Mouse (Mus musculus): ENCODE measurements around the gene Apom. TPM values are rescaled to one million over a fixed set of nuclear protein-coding genes. Genes with fewer than 3 reads are reported as not detected.

The Apom gene
- polyA plus RNA-seq, 3 experiments from 2014 or later, result not detected

DNA sequence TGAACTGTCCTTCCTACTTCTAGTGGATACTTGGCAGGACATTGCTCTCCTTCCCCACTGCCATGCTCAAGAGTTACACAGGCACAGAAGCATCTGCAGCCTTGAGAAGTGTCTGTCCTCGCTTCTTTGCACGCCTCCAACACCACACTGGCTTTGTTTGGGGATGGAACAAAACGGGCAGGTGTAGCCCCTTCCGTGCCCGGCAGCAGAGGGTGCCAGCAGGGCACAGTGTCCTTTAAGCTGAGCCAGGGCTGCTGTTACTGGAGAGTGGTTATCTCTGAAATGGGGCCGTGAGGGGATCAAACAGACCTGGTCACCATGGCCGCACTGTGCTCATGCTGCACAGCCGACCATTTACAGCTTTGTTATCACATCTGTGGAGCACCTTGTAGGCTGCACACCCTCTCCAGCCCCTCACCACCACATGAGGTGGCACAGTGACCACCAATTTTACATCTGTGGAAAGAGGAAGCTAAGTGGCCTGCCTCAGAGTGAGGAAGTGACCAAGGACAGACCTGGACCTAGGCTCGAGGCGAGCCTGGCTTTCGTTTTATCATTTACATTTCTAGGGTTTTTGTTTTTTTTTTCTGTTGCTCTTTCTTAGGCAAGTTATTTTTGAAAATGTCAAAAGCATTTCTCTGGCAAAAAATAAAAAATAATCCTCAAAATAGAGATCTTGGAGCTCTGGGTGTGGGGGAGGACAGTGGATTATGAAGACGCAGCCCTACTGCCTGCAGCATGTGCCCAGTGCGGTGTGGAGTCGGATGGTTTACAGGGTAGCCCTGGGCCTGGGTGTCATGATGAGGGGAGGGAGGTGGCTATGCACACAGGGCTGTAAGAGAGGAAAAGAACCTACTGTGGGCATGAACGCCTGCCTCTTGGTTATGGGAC is 37.1 kb downstream of the Apom start:
- ATAC-seq, result no peak

DNA sequence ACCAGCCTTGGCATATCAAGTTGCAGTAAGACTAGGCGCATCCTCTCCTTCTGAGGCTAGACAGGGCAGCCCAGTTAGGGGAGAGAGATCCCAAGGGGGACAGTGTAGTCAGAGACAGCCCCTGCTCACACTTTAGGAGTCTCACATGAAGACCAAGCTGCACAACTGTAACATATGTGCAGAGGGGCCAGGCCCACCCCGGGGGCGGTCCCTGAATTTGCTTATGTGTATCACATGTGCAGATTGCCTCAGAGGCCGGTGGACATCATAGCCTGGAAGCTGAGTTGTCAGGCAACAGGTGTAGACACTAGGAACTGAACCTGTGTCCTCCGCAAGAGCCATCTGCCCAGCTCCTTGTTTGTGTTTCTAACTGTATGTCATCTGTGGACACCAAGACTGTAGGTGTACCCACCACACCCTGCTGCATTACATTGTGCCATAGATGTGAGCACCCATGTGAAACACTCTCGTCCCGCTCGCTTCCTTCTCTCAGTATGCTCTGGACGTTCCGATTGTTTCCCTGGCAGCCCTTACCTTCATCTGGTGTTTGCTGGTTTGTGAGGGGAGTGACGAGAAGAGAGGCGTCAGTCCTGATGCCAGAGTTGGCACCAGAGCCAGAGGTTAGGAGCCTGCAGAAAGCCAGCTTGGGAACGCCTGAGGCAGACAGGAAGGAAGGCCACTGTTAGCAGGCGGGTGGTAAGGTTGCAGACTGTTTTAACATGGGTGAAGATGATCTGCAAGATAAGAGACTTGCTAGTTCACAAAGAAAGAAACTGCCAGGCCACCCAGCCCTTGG is 39.2 kb downstream of the Apom start:
- ATAC-seq, result no peak

DNA sequence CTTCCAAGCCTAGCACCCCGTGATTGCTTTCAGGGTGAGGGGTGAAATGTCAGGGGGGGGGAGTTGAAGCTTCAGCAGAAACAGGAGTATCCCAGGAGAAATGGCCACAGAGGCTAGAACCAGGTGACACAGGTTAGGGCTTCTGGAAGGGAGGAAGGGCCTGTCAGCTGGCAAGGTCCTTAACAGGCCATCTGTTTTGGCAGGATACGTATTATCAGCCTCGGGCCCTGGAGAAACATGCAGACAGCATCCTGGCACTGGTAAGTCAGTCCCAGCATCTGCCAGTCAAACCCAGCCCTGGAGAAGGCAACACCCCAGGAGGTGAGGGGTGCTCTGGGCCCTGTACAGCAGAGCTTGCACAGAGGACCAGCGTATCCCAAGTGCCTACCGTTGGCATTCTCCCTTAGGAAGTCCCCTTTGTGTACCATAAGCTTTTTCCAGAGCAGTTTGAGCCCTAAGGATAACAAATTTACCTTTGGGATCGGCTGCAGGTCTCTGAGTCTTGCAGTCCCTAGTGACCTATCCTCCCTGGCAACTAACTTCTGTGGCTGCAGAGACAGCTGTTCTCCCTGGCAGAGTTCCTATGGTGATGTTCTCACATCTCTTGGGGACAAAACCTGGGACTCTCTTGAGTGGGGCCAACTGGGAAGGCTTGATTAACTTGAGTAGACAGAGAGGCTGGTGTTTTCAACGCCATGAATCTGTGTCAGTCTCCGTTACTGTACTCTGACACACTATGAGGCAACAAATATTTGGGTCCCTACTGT is 41.5 kb downstream of the Apom start:
- no peak for ATAC-seq

DNA sequence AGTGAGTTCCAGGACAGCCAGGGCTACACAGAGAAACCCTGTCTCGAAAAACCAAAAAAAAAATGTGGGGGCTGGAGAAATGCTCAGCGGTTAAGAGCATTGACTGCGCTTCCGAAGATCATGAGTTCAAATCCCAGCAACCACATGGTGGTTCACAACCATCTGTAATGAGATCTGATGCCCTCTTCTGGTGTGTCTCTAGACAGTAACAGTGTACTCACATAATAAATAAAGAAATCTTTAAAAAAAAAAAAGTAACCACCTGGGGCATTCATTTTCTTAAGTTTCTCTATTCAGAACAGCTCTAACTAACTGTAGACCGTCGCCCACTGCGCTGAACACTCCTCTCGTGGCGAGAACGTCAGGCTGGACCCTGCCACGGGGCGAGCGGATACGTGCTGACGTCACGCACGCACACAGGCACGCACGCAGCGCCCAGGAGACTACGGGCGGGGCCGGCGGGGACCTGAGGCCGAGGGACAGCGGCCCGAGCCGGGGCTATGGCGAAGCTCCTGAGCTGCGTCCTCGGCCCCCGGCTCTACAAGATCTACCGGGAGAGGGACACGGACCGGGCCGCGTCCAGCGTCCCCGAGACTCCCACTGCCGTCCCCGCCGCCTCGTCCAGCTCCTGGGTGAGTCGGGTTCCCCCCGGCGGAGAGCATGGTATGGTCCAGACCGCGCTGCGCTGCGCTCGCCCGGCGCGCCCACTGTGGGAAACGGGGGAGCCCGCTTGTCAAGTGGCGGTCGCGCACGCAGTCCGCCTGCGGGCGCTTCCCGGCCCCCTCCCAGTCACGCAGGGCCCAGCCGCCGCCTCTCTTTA is 42.8 kb downstream of the Apom start, which contains the start of gene Abhd16a:
Gene Abhd16a, plus strand, starts transcription at position 439 of the 820 bp plus-strand sequence.
- peak; percentile 95 for ATAC-seq

DNA sequence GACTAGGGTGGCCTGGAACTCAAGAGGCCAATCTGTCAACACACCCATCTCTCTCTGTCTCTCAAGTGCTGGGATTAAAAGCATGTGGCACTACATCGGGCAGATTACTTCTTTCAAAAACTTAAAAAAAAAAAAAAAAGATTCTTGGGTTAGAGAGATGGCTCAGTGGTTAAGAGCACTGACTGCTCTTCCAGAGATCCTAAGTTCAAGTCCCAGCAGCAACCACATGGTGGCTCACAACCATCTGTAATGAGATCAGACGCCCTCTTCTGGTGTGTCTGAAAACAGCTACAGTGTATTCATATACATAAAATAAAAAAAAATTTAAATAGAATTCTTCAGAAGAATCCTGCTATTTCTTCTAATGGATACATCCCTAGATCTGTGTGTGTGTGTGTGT is 43.7 kb downstream of the Apom start:
- no peak for ATAC-seq

DNA sequence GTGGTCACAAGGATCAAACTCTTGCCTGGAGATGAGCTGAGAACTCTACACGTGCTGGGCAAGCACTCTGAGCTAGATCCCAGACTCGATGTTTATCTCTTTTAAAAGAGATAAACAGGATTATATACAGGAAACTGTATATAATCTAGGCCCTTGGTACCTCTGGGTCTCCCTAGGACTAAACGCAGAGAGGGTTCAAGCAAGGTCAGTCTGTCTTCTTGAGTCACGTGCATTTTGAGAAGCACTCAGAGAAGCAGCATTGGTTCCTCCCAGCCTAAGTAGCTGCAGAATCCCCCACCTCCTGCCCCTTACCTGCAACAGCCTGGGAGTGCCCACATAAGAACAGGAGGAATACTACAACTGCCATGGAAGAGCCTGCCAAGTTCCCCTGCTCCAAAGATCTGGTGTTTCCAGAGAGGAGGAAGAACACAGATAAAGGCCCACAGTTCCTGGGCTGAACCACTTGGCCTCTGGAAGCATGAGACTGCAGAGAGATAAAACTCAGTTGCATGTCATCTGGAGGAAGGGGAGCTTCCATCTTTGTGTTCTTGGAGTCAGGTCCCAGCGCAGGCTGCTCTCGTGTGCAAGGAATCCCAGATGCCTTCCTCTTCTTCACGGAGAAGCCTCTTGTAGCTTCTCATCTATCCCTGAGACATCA is 46.5 kb downstream of the Apom start, which contains the start of gene Ly6g6f:
Gene Ly6g6f, minus strand, starts transcription at position 403 of the 658 bp plus-strand sequence.
- ATAC-seq, result no peak

DNA sequence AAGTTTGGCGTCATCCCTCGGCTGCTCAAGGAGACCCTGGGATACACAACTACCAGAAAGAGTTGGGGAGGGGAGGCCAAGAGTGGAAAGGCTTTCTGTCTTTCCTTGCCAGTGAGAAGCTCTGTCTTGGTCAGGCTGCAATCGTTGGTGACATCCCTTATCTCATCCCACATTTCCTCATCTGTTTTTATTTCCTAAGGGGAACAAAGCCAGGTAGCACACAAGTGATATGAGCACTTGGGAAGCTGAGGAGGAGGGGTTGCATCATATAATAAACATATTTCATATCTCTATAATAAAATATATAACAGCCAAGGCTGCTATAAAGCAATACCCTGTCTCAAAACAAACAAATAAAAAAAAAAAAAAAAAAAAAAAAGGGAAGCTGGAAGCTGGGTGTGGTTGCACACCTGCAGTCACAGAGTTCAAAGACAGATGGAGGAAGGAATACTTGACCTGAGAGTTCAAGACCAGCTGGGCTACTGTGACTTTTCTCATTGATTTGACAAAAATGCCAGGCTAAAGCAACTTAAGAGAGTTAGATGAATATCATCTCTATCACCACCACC is 47.8 kb downstream of the Apom start:
- ATAC-seq, result no peak

DNA sequence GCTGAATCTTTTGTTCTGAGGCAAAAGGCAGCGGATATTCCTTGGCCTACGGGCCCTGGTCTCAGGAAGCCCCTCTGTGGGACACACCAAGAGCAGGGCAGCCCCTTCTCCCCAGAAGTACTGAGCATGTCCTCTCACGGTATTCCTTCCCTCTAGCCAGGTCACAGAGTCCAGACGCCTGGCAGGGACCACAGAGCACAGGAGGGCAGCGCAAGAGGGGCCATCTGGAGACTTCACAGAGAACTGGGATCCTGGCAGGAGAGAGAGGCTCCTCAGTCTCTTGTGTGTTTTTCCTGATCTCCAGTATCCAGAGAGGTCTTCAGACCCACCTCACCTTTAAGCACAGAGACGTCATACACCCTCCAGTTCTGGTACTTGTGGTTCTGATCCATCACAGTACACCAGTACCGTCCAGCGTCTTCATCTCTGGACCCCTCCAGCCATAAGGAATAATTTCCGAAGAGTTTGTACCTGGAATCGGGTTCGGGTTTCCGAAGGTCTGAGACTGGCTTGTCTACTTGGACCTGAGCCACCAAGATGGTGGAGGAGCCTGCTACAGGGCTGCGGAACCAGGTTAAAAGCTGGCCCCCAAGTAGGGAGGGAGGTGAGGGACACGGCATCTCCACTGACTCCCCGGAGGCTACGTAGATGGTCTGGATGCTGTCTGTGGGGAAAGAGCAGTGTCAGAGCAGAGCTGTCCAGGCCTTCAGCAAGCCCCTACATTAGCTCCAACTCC is 48.8 kb downstream of the Apom start:
- ATAC-seq, result no peak

DNA sequence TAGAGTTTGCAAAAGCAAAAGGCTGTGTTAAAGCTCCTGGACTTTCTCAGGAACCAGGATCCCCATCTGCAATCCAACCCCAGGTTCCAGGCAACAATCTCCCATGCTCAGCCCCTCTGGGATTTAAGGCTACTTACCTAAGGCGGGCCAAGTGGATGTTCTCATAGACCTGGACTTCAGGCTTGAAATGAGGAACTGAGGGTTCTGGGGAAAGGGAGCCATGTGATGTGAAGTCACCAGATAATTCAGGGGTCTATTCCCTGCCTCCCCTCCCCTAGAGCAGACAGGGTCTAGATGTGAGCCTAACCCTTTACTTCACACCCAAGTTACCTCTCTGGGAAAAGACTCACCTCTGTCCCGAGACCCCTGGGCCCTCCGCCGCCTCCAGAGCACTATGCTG is 51.1 kb downstream of the Apom start:
- ATAC-seq, result no peak

DNA sequence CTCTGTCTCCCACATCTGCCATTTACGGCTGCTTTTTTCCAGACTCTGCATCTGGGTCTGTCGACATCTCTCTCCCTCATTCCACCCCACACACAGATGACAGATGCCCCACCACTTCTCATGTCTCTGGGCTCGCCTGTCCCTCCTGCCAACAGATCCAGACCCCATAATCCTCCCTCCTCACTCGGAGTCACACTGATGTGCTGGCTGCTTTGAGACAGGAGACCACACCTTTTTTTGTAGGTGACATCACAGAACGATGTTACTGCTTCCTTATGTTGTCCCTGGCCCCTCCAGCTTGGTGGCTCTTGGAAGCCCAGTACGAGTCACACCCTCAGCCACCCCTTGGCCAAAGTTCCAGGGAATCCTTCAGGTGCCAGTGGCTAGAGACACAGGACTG is 51.6 kb downstream of the Apom start:
- no peak for ATAC-seq

DNA sequence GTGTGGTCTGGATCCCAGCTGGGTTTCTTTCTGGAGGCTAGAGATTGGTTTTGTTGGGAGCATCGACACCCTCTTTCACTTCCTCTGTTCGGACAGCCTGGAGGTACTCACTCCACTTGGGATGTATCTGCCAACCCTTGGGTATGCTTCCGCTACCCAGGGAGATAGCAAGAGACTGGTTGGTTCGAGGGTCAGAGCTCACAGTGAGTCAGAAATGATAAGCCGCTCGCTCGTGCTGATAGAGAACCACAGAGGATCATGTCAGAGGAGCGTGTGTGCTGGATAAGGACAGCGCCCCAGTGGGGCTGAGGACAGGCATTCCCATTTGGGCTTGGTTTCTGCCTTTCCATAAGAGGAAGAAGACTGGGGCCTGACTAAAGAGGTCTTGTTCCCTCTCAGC is 52.1 kb downstream of the Apom start:
- ATAC-seq, result no peak

Other genes starting within 250 kb of the Apom start
- 1 to 10 TPM in 1 of 3 experiments, not detected in 2; 1.4 TPM for gene C2, start 233.8 kb downstream of the Apom start, polyA plus RNA-seq (2017; shearing (Covaris generic))
- gene Ehmt2, start 233.6 kb downstream of the Apom start, polyA plus RNA-seq (2017; shearing (Covaris generic)), result 10 to 100 TPM; 27.1 to 32.6 (median 29.4) TPM
- gene Slc44a4, start 217.6 kb downstream of the Apom start, polyA plus RNA-seq (2017; shearing (Covaris generic)), result not detected
- gene Neu1, start 200.8 kb downstream of the Apom start, polyA plus RNA-seq (2017; shearing (Covaris generic)), result 10 to 100 TPM; 12.8 to 28.2 (median 27.6) TPM
- under 1 TPM; 0.53 to 0.85 (median 0.80) TPM for gene Hspa1b, start 172.8 kb downstream of the Apom start, polyA plus RNA-seq (2017; shearing (Covaris generic))
- under 1 TPM in 1 of 3 experiments, not detected in 2; 0.94 TPM for gene Gm20481, start 162.1 kb downstream of the Apom start, polyA plus RNA-seq (2017; shearing (Covaris generic))
- gene Hspa1a, start 159.9 kb downstream of the Apom start, polyA plus RNA-seq (2017; shearing (Covaris generic)), result 1 to 10 TPM in 2 of 3 experiments, under 1 TPM in 1; 0.74 to 2.3 (median 1.1) TPM
- gene Hspa1l, start 159.3 kb downstream of the Apom start, polyA plus RNA-seq (2017; shearing (Covaris generic)), result not detected
- 10 to 100 TPM; 37.7 to 67.4 (median 40.0) TPM for gene Lsm2, start 150.2 kb downstream of the Apom start, polyA plus RNA-seq (2017; shearing (Covaris generic))
- gene Vars, start 131.1 kb downstream of the Apom start, polyA plus RNA-seq (2017; shearing (Covaris generic)), result 10 to 100 TPM; 27.2 to 30.9 (median 30.8) TPM
- under 1 TPM in 2 of 3 experiments, not detected in 1; 0.10 to 0.28 TPM for gene Vwa7, start 115.5 kb downstream of the Apom start, polyA plus RNA-seq (2017; shearing (Covaris generic))
- 1 to 10 TPM in 2 of 3 experiments, under 1 TPM in 1; 0.54 to 2.6 (median 1.4) TPM for gene Sapcd1, start 104.0 kb downstream of the Apom start, polyA plus RNA-seq (2017; shearing (Covaris generic))
- 1 to 10 TPM; 1.3 to 1.4 (median 1.4) TPM for gene Msh5, start 85.3 kb downstream of the Apom start, polyA plus RNA-seq (2017; shearing (Covaris generic))
- 100 to 1,000 TPM; 487 to 766 (median 514) TPM for gene Clic1, start 82.1 kb downstream of the Apom start, polyA plus RNA-seq (2017; shearing (Covaris generic))
- 1 to 10 TPM in 2 of 3 experiments, under 1 TPM in 1; 0.91 to 3.0 (median 1.3) TPM for gene Ddah2, start 73.0 kb downstream of the Apom start, polyA plus RNA-seq (2017; shearing (Covaris generic))
- not detected for gene Ly6g6c, start 66.7 kb downstream of the Apom start, polyA plus RNA-seq (2017; shearing (Covaris generic))
- not detected for gene Mpig6b, start 65.9 kb downstream of the Apom start, polyA plus RNA-seq (2017; shearing (Covaris generic))
- gene Ly6g6e, start 55.1 kb downstream of the Apom start, polyA plus RNA-seq (2017; shearing (Covaris generic)), result not detected
- not detected for gene Ly6g6d, start 54.0 kb downstream of the Apom start, polyA plus RNA-seq (2017; shearing (Covaris generic))
- not detected for gene Ly6g6f, start 46.4 kb downstream of the Apom start, polyA plus RNA-seq (2017; shearing (Covaris generic))
- 10 to 100 TPM; 22.3 to 26.3 (median 25.6) TPM for gene Abhd16a, start 42.8 kb downstream of the Apom start, polyA plus RNA-seq (2017; shearing (Covaris generic))
- not detected for gene Ly6g5c, start 23.8 kb downstream of the Apom start, polyA plus RNA-seq (2017; shearing (Covaris generic))
- gene Ly6g5b, start 16.6 kb downstream of the Apom start, polyA plus RNA-seq (2017; shearing (Covaris generic)), result 1 to 10 TPM; 1.9 to 8.9 (median 3.9) TPM
- 10 to 100 TPM; 57.1 to 87.4 (median 74.3) TPM for gene Gpank1, start 10.6 kb downstream of the Apom start, polyA plus RNA-seq (2017; shearing (Covaris generic))
- gene Csnk2b, start 10.0 kb downstream of the Apom start, polyA plus RNA-seq (2017; shearing (Covaris generic)), result 100 to 1,000 TPM; 246 to 346 (median 344) TPM
- 10 to 100 TPM; 20.0 to 27.1 (median 25.1) TPM for gene D17H6S53E, start 5.7 kb downstream of the Apom start, polyA plus RNA-seq (2017; shearing (Covaris generic))
- gene Bag6, start 3.1 kb upstream of the Apom start, polyA plus RNA-seq (2017; shearing (Covaris generic)), result 10 to 100 TPM; 25.4 to 33.8 (median 29.1) TPM
- 100 to 1,000 TPM in 1 of 3 experiments, 10 to 100 TPM in 2; 47.1 to 105 (median 47.2) TPM for gene Prrc2a, start 32.8 kb upstream of the Apom start, polyA plus RNA-seq (2017; shearing (Covaris generic))
- 1 to 10 TPM in 2 of 3 experiments, under 1 TPM in 1; 0.79 to 5.4 (median 2.1) TPM for gene Aif1, start 44.0 kb upstream of the Apom start, polyA plus RNA-seq (2017; shearing (Covaris generic))
- 10 to 100 TPM in 1 of 3 experiments, 1 to 10 TPM in 2; 6.4 to 11.2 (median 8.8) TPM for gene Lst1, start 56.4 kb upstream of the Apom start, polyA plus RNA-seq (2017; shearing (Covaris generic))
- 100 to 1,000 TPM; 112 to 242 (median 186) TPM for gene Ltb, start 62.4 kb upstream of the Apom start, polyA plus RNA-seq (2017; shearing (Covaris generic))
- gene Tnf, start 70.0 kb upstream of the Apom start, polyA plus RNA-seq (2017; shearing (Covaris generic)), result 10 to 100 TPM; 20.9 to 28.8 (median 24.9) TPM
- 100 to 1,000 TPM in 1 of 3 experiments, 10 to 100 TPM in 2; 34.4 to 113 (median 95.2) TPM for gene Lta, start 73.3 kb upstream of the Apom start, polyA plus RNA-seq (2017; shearing (Covaris generic))
- gene Gm16181, start 88.8 kb upstream of the Apom start, polyA plus RNA-seq (2017; shearing (Covaris generic)), result under 1 TPM in 2 of 3 experiments, not detected in 1; 0.67 to 0.68 TPM
- 1 to 10 TPM; 4.6 to 7.2 (median 5.9) TPM for gene Atp6v1g2, start 101.6 kb upstream of the Apom start, polyA plus RNA-seq (2017; shearing (Covaris generic))
- 1 to 10 TPM; 1.7 to 3.3 (median 1.9) TPM for gene Nfkbil1, start 103.7 kb upstream of the Apom start, polyA plus RNA-seq (2017; shearing (Covaris generic))
- 100 to 1,000 TPM; 194 to 276 (median 261) TPM for gene Ddx39b, start 109.7 kb upstream of the Apom start, polyA plus RNA-seq (2017; shearing (Covaris generic))
- 1,000 to 10,000 TPM; 4,089 to 4,363 (median 4,119) TPM for gene H2-D1, start 130.7 kb upstream of the Apom start, polyA plus RNA-seq (2017; shearing (Covaris generic))
- under 1 TPM in 2 of 3 experiments, not detected in 1; 0.23 to 0.24 TPM for gene H2-Q1, start 188.4 kb upstream of the Apom start, polyA plus RNA-seq (2017; shearing (Covaris generic))
- 10 to 100 TPM in 2 of 3 experiments, 1 to 10 TPM in 1; 4.6 to 25.2 (median 21.9) TPM for gene H2-Q2, start 210.2 kb upstream of the Apom start, polyA plus RNA-seq (2017; shearing (Covaris generic))
- 10 to 100 TPM; 11.4 to 17.3 (median 16.4) TPM for gene H2-Q4, start 247.6 kb upstream of the Apom start, polyA plus RNA-seq (2017; shearing (Covaris generic))

Measured in inflammation-experienced regulatory T-cells, adult 6 months (primary cell).